Mouse (Mus musculus): Measurements from ENCODE around the gene Dync1li2. TPM values are rescaled to one million over a fixed set of nuclear protein-coding genes. Genes with fewer than 3 reads are reported as not detected.

Dync1li2 gene
- total RNA-seq, 2 experiments from 2014 or later = 168 to 169 TPM

DNA sequence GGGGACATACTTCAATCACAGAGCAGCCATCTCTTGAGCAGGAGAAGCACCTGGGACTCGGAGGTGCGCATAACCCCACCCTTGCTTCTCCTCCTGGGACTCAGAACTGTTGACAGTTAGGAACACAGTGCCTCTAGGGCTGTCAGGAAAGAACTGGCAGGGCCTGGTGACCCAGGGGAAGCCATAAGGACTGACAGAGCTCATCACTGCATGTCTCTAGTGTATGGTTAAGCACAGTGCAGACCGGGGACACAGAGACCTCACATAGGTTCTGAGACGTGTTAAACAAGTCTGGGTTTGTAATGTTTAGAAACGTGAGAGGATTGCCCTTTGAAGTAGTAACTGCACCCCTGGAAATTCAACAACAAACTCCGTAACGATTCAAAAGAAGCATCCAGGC lies 55.3 kb downstream of the Dync1li2 start:
- no peak for DNase-seq
- intact Hi-C loops (cut with DNase I) = no loop called here

DNA sequence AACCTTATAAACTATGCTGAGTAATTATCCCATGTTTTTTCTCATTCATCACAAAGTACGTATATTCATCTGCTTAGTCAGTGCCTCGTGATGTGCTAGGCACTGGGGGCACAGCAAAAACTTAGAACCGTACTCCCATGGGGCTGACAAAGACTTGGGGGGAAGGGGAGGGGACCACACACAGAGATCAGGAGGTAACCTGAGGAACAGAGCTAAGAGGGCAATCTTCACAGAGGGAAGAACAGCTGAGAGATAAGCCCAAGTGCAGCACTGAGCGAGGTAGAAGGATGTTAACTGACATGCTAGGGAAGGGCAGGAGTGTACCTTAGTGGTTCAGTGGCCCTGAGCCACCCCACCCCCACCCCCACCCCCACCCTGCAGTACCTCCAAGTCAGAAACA lies 56.2 kb downstream of the Dync1li2 start:
- intact Hi-C loops (cut with DNase I) = no loop called here
- no peak for DNase-seq

DNA sequence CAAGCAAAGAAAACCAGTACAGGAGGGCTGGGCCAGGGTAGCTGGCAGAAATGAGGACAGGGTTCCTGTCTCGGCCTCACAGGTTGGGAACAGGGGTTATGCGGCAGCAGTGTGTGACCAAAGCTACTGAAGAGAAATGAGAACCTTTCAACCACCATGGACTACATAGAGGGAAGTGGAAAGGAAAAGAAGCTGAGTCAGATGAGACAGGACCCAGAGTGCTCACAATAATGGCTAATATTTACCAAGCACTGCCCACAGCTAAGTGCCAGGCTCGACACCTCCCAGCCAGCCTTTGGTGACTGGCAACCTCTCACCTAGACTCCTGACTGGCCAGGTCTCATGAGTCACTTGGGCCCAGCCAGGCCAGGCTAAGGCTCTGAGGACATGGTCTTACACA lies 58.9 kb downstream of the Dync1li2 start:
- no peak for DNase-seq
- intact Hi-C loops (cut with DNase I) = no loop called here

DNA sequence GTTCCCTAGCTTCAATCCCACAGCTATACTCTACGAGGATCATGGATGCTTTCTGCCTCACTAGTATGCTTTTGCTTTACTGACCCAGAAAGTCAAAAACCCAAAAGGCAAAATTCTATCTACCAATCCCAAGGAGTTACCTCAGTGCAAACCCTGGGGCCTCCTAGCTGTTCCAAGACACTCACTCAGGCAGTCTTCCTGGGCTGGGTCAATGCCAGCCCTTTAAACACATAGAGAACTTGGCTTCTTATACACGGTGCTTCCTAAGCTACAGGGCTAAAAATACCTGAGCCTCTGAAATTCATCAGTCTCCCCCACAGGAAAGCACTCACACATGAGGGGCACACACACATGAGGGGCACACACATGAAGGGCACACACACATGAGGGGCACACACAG lies 59.6 kb downstream of the Dync1li2 start:
- intact Hi-C loops (cut with DNase I) = no loop called here
- no peak for DNase-seq

DNA sequence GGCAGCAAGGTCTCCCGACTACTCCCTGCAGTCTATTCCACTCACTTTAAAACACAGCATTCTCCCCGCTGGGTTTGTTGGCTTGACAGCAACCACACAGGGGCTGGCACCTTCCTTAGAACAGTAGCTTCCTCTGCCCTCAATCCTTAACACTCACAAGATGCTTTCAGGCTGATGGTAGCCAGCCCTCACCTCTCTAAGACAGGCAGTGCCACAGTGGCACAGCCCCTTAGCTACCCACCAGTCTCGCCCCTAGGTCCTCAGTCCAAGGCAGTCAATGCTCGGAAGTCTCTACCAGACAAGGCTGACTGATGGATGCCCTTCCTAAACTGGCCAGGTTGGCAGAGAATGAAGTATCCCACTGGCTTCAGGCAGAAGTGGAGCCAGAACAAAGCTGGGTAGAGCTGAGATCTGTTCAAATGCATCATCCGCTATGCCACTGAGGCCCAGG lies 61.9 kb downstream of the Dync1li2 start:
- intact Hi-C loops (cut with DNase I) = no loop called here
- peak; percentile 61 for DNase-seq

DNA sequence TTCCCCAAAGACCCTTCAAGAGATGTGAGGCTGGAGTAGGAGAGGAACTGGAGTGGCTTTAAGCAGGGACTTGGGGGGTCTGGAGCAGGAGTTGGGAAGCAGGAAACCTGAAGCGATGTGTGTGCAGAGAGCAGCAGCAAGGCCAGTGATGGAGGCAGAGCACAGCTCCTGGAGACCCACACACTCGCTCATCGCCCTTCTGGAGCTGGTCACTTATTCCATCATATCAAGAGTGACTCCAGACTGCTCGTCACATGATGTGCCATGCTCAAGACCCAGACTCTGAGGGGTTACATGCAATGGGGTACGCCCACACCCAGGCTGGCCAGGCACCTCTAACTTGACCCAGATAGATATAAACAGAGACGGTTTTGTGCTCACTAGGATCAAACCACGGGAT lies 62.6 kb downstream of the Dync1li2 start:
- intact Hi-C loops (cut with DNase I) = no loop called here
- no peak for DNase-seq

DNA sequence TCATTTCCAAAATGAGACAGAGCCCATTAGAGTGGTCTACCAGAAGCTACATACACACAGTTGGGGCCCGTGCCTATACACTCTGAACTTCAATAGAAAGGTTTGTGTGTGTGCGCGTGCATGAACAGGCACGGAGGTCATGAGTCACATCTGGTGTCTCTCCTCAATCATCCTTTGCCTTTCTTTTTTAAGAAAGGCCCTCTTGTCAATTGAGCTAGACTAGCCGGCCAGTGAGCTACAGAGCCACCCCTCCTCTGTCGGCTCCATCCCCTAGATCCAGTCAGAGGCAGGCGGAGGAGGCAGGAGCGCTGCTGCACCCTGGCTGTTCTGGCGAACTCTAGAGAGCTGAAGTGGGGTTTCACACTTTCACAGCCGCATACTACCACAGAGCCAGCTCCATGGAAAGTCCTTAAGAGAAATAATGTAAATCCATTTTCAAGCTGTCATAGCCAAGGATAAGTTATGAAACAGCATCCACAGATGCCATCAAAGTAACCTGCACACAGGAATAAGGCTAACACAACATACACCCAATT lies 63.5 kb downstream of the Dync1li2 start:
- no peak for DNase-seq
- intact Hi-C loops (cut with DNase I) = no loop called here

DNA sequence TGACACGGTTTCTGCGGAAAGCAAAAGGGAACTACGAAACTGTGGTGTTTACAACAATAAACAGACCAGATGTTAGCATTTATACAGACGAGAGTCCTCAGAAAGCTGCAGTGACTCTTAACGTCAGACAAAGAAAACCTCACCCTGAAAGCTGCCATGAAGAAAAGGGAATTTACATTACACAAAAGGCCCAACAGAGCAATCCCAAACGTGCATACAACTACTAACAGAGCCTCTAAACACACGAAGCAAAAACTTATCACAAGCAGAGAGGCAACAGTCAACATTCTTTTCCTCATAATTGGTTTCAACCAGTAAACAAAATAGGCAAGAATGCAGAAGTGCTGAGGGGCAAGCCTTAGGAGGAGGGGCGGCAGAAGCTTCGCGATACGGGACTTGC lies 66.2 kb downstream of the Dync1li2 start:
- intact Hi-C loops (cut with DNase I) = no loop called here
- DNase-seq = no peak

DNA sequence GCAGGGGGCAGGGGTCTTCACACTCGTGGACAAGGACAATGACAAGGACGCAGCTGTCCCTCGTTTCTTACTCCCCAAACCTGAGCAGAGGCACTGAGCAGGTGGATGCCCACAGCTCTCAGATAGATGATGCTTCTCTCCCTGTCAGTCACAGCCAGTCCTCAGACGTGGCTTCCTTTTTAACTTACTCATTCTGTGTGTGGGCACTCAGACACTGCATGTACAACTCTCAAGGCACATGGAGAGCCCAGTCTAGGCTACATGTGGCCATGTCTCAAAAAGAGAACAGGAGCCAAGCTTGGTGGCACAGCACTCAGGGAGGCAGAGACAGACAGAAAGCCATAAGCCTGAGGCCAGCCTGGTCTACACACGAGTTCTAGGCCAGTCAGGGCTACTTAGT lies 66.9 kb downstream of the Dync1li2 start:
- intact Hi-C loops (cut with DNase I) = no loop called here
- no peak for DNase-seq

DNA sequence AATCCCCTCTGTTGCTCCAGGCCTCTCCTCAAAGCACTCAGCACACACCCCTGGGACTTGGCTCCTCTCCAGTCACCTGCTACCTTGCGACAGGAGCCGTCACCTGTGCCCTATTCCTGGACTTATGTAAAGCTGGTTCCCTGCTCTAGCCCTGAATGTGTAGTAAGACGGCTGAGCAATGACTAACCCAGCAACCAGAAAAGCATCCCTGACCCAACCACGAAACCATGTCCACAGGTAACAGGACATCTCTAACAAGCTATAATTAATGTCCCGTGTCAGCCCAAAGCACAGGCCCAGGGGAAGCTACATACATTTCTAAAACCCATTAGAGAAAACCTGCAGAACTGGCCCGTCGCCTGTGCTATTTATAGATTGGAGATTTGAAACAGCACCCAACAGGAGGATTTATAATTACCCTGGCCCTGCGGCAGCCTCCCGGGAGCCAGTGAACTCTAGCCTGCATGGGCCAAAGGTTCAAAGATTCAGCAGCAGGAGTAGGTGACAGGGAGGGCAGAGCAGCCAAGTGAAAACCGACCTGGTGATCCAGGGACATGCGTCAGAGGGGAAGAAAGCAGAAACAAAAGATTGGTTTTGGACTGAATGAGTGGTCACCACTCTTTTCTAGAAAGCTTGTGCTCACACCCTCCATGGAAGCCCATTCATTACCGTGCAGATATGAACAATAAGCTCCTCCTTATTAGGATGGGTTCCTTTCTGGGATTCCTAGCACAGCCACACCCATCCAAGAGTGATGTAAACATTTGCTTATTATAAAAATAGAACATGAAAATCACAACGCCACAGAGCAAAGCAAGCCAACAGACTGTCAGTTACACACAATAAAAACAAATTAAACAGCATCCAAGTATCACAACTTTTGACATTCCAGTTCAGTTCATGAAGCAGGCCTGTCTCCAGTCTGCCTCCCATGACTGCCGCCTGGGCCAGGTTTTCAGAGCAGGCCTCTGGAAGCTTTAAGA lies 67.7 kb downstream of the Dync1li2 start:
- intact Hi-C loops (cut with DNase I) = no loop called here
- peak; percentile 34 for DNase-seq

DNA sequence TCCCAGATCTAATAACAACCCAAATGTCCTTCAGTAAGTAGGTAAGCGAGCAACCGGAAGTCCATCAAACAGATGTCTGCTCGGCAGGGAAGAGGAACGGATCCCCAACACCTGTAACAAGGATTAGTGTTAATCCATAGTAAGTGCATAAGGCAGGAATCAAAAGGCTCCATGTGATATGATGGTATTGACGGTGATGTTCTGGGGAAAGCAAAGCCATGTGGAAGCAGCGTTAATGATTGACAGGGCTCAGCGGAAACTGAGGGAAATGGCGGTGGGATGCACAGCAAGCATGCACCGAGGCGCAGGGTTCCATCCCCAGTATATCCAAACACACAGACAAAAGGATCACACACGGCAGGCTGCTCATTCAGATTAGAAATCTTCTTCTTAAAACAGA lies 68.6 kb downstream of the Dync1li2 start:
- DNase-seq = no peak
- intact Hi-C loops (cut with DNase I) = no loop called here

DNA sequence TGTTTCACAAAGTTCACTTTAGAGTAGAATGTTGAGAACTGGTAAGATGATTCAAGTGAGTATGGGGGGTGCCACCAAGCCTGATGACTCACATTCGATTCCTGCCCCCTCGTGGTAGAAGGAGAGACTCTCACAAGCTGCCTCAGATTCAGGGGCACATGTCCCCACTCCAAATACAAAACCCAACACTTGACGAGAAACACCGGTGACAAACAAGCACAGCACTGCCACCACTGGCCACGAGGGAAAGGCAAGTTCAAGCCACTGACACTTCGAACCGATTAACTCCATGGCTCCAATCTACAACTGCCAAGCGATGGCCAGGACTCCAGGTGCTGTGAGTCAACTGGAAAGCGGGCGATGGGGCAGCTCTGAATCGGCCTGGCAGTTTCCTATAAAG lies 69.1 kb downstream of the Dync1li2 start:
- intact Hi-C loops (cut with DNase I) = no loop called here
- DNase-seq = peak; percentile 63

DNA sequence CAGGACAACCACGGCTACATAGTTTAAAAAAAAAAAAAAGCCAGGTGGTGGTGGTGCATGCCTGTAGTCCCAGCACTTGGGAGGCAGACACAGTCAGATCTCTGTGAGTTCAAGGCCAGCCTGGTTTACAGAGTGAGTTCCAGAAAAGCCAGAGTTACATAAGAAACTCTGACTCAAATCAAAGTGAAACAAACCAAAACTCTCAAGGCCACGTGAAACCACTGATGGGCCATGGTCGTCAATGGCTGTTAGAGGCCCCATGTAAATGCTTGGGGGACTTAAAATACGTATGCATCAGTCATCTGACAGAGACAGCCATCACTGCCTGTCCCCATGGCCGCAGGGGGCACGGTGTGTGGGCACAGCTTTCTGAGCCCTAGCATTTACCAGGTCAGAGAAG lies 71.7 kb downstream of the Dync1li2 start:
- intact Hi-C loops (cut with DNase I) = no loop called here
- no peak for DNase-seq

DNA sequence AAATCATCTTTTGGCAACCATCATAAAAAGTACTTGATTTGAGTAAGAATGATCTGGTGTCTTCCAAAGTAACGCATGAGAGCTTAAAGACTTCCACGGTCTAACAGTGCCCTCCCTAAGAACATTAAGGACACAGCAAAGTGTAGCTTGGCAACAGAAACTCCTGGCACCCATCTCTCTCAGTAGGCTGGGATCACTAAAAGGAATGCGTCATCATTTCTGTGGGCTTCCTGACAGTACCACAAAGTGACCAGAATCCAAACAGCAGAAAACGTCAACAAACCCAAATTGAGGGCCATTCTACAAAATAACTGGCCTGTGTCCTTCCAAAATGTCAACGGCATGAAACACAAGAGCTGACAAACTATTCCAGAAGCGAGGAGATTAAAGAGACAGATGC lies 72.8 kb downstream of the Dync1li2 start:
- intact Hi-C loops (cut with DNase I) = no loop called here
- DNase-seq = no peak

DNA sequence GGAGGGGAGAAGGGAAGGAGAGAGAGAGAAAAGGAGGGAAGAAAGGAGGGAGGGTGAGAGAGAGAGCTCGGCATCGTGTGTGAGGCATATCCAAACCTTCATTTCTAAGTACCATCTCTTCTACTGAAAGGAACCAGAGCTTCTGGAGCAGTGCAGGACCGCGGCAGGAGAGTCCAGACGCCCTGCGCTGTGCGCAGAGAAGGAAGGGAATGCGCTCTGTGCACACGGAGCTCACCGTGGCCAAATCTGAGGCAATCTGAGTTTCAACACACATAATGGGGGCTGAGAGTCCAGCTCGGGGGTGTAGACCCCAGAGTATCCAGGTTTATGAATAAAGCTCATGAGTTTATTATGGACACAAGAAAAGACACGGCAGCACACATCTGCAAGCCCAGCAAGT lies 73.3 kb downstream of the Dync1li2 start:
- DNase-seq = no peak
- intact Hi-C loops (cut with DNase I) = no loop called here

Other genes starting within 250 kb of the Dync1li2 start
- 10 to 100 TPM; 46.7 to 47.5 TPM for gene Tk2, start 194.5 kb downstream of the Dync1li2 start, total RNA-seq (2021)
- 10 to 100 TPM; 20.6 to 27.9 TPM for gene Cklf, start 192.2 kb downstream of the Dync1li2 start, total RNA-seq (2021)
- gene Cmtm2a, start 149.9 kb downstream of the Dync1li2 start, total RNA-seq (2021) = not detected
- not detected for gene Gm45711, start 133.0 kb downstream of the Dync1li2 start, total RNA-seq (2021)
- not detected for gene Cmtm1, start 132.9 kb downstream of the Dync1li2 start, total RNA-seq (2021)
- gene Gm11020, start 121.5 kb downstream of the Dync1li2 start, total RNA-seq (2021) = not detected
- not detected for gene Cmtm2b, start 120.8 kb downstream of the Dync1li2 start, total RNA-seq (2021)
- 10 to 100 TPM; 22.7 to 25.5 TPM for gene Cmtm3, start 103.6 kb downstream of the Dync1li2 start, total RNA-seq (2021)
- gene Cmtm4, start 47.2 kb downstream of the Dync1li2 start, total RNA-seq (2021) = 10 to 100 TPM; 47.2 to 48.3 TPM
- gene Terb1, start 66.9 kb upstream of the Dync1li2 start, total RNA-seq (2021) = under 1 TPM; 0.74 to 0.94 TPM
- 10 to 100 TPM; 57.5 to 62.9 TPM for gene Nae1, start 91.6 kb upstream of the Dync1li2 start, total RNA-seq (2021)
- 1 to 10 TPM; 3.8 to 4.6 TPM for gene Car7, start 91.6 kb upstream of the Dync1li2 start, total RNA-seq (2021)
- gene Pdp2, start 148.4 kb upstream of the Dync1li2 start, total RNA-seq (2021) = 10 to 100 TPM; 13.0 to 13.6 TPM
- not detected for gene Cdh16, start 181.3 kb upstream of the Dync1li2 start, total RNA-seq (2021)
- gene Rrad, start 188.3 kb upstream of the Dync1li2 start, total RNA-seq (2021) = 1 to 10 TPM; 3.2 to 3.3 TPM
- 10 to 100 TPM; 34.7 to 39.2 TPM for gene Ciao2b, start 198.9 kb upstream of the Dync1li2 start, total RNA-seq (2021)

Data from left cerebral cortex, postnatal 4 days (tissue).